Mouse (Mus musculus): Measurements from ENCODE around the gene G430095P16Rik.

Gene G430095P16Rik

GRCm38 (mm10) chr8:84770100-84770953 is 47.5 kb downstream of the G430095P16Rik start:
- no peak for DNase-seq (ENCODE audit: low read depth, low spot score)

- DNase-seq (ENCODE audit: low read depth, low spot score): no peak
These were observed 48.3 kb downstream of the G430095P16Rik start for GRCm38 (mm10) chr8:84771000-84771687.

GRCm38 (mm10) chr8:84771941-84772378 is 49.2 kb downstream of the G430095P16Rik start:
- peak; percentile 12 for DNase-seq (ENCODE audit: low read depth, low spot score)

GRCm38 (mm10) chr8:84772628-84773027 is 49.8 kb downstream of the G430095P16Rik start:
- DNase-seq (ENCODE audit: low read depth, low spot score): no peak

- DNase-seq (ENCODE audit: low read depth, low spot score): no peak
These were observed 50.5 kb downstream of the G430095P16Rik start for GRCm38 (mm10) chr8:84773304-84773703.

GRCm38 (mm10) chr8:84773833-84774232 is 51.0 kb downstream of the G430095P16Rik start:
- DNase-seq (ENCODE audit: low read depth, low spot score): peak; percentile 11

- no peak for DNase-seq (ENCODE audit: low read depth, low spot score)
These were observed 51.7 kb downstream of the G430095P16Rik start for GRCm38 (mm10) chr8:84774473-84774911.

GRCm38 (mm10) chr8:84775105-84775591 is 52.3 kb downstream of the G430095P16Rik start:
- no peak for DNase-seq (ENCODE audit: low read depth, low spot score)

GRCm38 (mm10) chr8:84775621-84776113 is 52.9 kb downstream of the G430095P16Rik start:
- no peak for DNase-seq (ENCODE audit: low read depth, low spot score)
